Mouse (Mus musculus) layer of hippocampus, postnatal 25 days (tissue): ENCODE results near the gene Gm3453. TPM values are rescaled to one million over a fixed set of nuclear protein-coding genes. Genes with fewer than 3 reads are reported as not detected.
"Not testable (repeated sequence)": the region's sequence is repeated elsewhere in the genome, so short reads cannot be mapped to it uniquely, and the experiment has no call there.

Experiments used
- DNase-seq, 2 experiments: peaks; one replicate each; pipeline ENCODE4 v3.0.0; 2022; ENCODE audit warnings: mixed read lengths in 2 of 2, low spot score in 1 of 2; ENCODE audit errors: extremely low spot score in 1 of 2
- total RNA-seq, 2 experiments: library from RNA; stranded (reverse); gene quantifications; 2 replicates each; pipeline ENCODE4 v1.2.3; 2021

Gm3453 gene
- total RNA-seq, result not detected

DNA sequence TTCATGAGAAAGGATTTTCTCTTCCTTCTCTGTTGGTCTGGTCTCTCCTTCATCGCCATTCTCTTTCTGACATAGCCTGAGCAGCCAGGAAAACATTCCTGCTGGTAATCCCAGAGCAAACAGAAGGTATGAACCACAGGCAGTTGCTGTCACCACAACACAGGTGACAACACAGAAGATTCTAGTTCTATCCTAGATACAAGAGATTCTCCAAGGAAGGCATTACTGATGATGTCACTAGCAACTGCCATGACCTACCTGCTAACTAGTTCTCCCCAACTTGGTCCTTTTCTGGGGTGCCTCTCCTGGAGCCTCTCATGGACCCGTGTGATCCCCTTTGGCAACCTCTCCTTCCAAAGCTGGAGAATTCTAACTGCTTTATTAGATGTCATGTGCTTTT, at the start of gene Gm3453:
TSS of gene Gm3453 (minus strand) at position 101 of the 400 bp plus-strand sequence.
- not testable (repeated sequence) for DNase-seq

DNA sequence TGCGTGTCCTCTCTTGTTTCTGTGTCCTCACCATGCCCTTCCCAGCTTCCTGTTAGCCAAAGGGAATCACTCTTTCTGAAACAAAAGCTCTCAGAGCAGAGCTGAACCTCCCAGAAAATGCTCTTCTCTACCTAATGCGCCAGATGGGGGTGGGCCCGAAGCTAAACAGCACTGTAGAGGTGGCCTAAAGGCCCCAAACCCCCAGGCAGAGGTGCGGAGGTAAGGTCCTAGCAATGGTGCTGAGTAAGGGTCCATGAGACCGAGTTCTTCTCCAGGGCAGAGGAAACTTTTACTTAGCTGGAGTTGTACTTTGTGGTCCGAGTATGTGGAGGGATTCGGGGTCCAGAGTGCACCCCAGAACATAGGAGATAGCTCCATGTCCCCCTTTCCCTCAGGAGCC, 8.2 kb upstream of the Gm3453 start:
- DNase-seq, result not testable (repeated sequence)

GRCm38 (mm10) chr14:5962441-5962840, 16.5 kb downstream of the Gm3453 start:
- DNase-seq, result not testable (repeated sequence)

GRCm38 (mm10) chr14:5961635-5962034, 17.3 kb downstream of the Gm3453 start, which contains the start of gene Gm3248:
TSS of gene Gm3248 (minus strand) at chr14:5961745.
- DNase-seq, result peak in 1 of 2 experiments; percentile 4

DNA sequence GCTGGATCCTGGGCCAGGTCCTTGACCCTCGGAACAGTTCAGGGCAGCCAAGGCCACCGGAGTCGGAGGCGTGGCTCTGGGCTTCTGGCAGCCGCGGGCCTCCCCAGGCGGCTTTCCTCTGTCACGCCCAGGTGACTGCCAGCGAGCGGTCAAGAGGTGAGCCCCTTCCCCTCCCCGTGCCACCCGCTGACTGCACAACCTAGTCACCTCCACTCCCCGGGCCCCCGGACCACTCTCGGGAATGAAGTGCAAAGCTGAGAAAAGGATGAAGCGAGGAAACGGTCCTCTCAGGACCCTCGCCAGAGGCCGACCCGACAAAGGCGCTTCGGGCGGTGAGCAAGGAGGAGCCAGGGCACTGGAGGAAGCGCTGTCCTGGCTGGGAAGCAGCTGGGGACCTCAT, 17.8 kb downstream of the Gm3453 start:
- DNase-seq, result peak in 1 of 2 experiments; percentile 5

- not testable (repeated sequence) for DNase-seq
These were observed 18.5 kb downstream of the Gm3453 start for GRCm38 (mm10) chr14:5960479-5960878.

DNA sequence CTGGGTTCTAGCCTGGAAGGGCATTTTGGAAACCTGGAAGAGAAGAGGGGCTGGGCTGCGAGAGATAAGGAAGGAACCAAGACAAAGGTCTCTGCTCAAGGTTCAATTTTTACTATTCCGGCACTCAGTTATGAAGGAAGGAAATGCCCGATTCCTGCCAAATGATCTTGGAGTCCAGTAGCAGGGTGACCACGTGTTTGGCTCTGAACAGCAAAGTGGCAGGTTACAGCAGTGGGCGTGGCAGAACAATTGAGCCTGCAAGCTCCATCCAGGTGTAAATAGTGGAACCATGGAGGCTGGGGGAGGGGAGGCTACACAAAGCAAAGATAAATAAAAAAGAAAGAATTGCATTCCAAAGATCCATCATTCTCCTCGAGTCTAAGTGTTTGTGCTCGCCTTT, 55.7 kb downstream of the Gm3453 start:
- not testable (repeated sequence) for DNase-seq

Other genes starting within 250 kb of the Gm3453 start
- under 1 TPM in 1 of 2 experiments, not detected in 1; 0.47 TPM for gene Gm3373, start 237.6 kb downstream of the Gm3453 start, total RNA-seq
- 1 to 10 TPM; 4.0 to 4.8 TPM for gene Gm3383, start 171.2 kb downstream of the Gm3453 start, total RNA-seq
- not detected for gene Gm3424, start 148.8 kb downstream of the Gm3453 start, total RNA-seq
- gene Gm8237, start 98.8 kb downstream of the Gm3453 start, total RNA-seq, result 1 to 10 TPM in 1 of 2 experiments, under 1 TPM in 1; 0.98 to 1.1 TPM
- gene Gm3248, start 17.4 kb downstream of the Gm3453 start, total RNA-seq, result 1 to 10 TPM; 1.1 TPM
- not detected for gene Gm6337, start 79.1 kb upstream of the Gm3453 start, total RNA-seq
- gene Gm8206, start 114.8 kb upstream of the Gm3453 start, total RNA-seq, result under 1 TPM; 0.34 to 0.42 TPM
- gene Gm3468, start 129.5 kb upstream of the Gm3453 start, total RNA-seq, result 1 to 10 TPM in 1 of 2 experiments, under 1 TPM in 1; 0.66 to 1.5 TPM
- gene Gm3476, start 146.7 kb upstream of the Gm3453 start, total RNA-seq, result not detected
- gene Gm21560, start 240.2 kb upstream of the Gm3453 start, total RNA-seq, result 1 to 10 TPM; 1.0 to 1.2 TPM